Mouse (Mus musculus) liver, embryonic 11.5 days (tissue): ENCODE measurements around the gene Tet3. TPM values are rescaled to one million over a fixed set of nuclear protein-coding genes. Genes with fewer than 3 reads are reported as not detected.

Experiments used
- ATAC-seq: fragments of 200-750 bp; cut with Nextera tagmentation; replicated peaks from 2 replicates; pipeline ENCODE4 v1.8.0; 2017; ENCODE audit warnings: moderate number of reproducible peaks, mild to moderate bottlenecking, moderate TSS enrichment, moderate library complexity; ENCODE audit not compliant: low FRiP score
- DNase-seq: peaks from one replicate; pipeline ENCODE4 v3.0.0-alpha.2; 2017; ENCODE audit warnings: low spot score
- H3K27ac ChIP-seq: fragments of 300-500 bp; sonication (generic); 2 replicates; pipeline ENCODE4 v1.5.1; 2014; ENCODE audit warnings: mild to moderate bottlenecking, low read depth, low read length, control low read depth
- H3K27me3 ChIP-seq: fragments of 300-500 bp; sonication (generic); replicated peaks from 2 replicates; pipeline ENCODE4 v1.6.1; 2014; ENCODE audit warnings: low read length, mixed read lengths; ENCODE audit not compliant: control insufficient read depth, insufficient read depth
- H3K36me3 ChIP-seq: fragments of 300-500 bp; sonication (generic); 2 replicates; pipeline ENCODE4 v1.6.1; 2014; ENCODE audit warnings: mild to moderate bottlenecking, low read length, moderate library complexity, mixed read lengths; ENCODE audit not compliant: control insufficient read depth, insufficient read depth
- H3K4me1 ChIP-seq: fragments of 300-500 bp; sonication (generic); replicated peaks from 2 replicates; pipeline ENCODE4 v1.6.1; 2014; ENCODE audit warnings: low read length, mixed read lengths; ENCODE audit not compliant: control insufficient read depth, insufficient read depth
- H3K4me2 ChIP-seq: fragments of 300-500 bp; sonication (generic); 2 replicates; pipeline ENCODE4 v1.6.1; 2014; ENCODE audit warnings: mild to moderate bottlenecking, control low read depth, moderate library complexity
- H3K4me3 ChIP-seq: fragments of 300-500 bp; sonication (generic); 2 replicates; pipeline ENCODE4 v1.5.1; 2014; ENCODE audit warnings: low read depth, low read length, control low read depth
- H3K9ac ChIP-seq: fragments of 300-500 bp; sonication (generic); 2 replicates; pipeline ENCODE4 v1.6.1; 2014; ENCODE audit warnings: low read depth, low read length, control low read depth
- H3K9me3 ChIP-seq: fragments of 300-500 bp; sonication (generic); 2 replicates; pipeline ENCODE4 v1.6.1; 2016; ENCODE audit warnings: low read length, inconsistent platforms, mixed read lengths; ENCODE audit not compliant: control insufficient read depth
- WGBS: fragments of 180-500 bp; shearing (Covaris S2); extraction: QIAGEN DNeasy Blood & Tissue Kit; methylation state at CpG from one replicate; pipeline ENCODE4 v1.1.7; 2014; 5-methylcytosine and 5-hydroxymethylcytosine counted together
- polyA plus RNA-seq: library from polyadenylated mRNA; unstranded; fragments of >200 nt; fragmentation: Nextera tagmentation; extraction: Ambion mirVana; gene quantifications from 2 replicates; pipeline ENCODE4 v1.2.1, GENCODE M21; 2014

Tet3 gene
- polyA plus RNA-seq, 1 experiment from 2014 or later = 22.0 TPM

DNA sequence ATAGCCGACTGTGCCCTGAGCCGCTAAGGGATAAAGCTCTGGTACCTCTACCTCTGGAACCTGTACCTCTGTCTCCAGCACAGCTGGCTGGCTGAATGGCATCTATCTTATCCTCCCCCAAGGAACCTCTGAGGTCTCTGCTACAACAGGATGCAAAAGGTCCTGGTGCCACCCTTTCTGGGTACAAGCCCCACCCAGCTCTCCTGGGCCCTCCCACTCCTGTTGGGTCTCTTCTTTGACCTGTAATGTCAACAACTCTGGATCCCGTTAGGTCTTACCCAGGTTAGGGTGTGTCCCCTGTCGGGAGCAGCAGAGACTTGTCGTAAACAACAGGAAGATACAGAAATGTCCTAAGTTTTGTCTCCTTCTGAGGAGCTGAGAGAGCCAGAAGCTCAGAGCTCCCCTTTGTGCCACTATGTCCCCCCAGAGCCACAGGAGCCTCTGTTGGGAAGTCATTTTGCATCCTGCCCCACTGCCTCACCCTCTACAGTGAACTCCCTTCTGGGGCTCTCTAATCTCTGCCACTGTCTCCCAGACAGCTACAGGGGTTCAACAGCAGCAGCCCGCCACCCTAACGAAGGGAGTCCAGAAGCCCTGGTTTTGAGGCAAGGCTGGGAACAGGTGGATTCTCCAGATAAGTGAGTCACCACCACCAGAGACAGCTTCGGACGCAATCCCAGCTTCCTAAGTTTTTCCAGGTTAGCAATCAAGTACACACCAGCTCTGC, 47.1 kb downstream of the Tet3 start:
- Histone ChIP-seq H3K27me3 (no peaks in the 10 kb centered on the region), H3K4me2 (no peak overlapping the region), H3K27ac (no peak overlapping the region), H3K9ac (no peak overlapping the region), H3K4me1 (peaks cover 63% of the 10 kb centered on the region), H3K36me3 (no peaks in the 10 kb centered on the region; the same call in 1 of the 2 replicates), H3K4me3 (no peak overlapping the region), H3K9me3 (no peaks in the 10 kb centered on the region)
- ATAC-seq (no peak), DNase-seq (no peak)
- 69% methylated on average over 9 of the region's 9 CpGs for WGBS

GRCm38 (mm10) chr6:83410046-83410706, 48.7 kb downstream of the Tet3 start:
- 54% methylated on average over 9 of the region's 9 CpGs for WGBS
- Histone ChIP-seq H3K4me2 (no peak overlapping the region), H3K36me3 (no peaks in the 10 kb centered on the region; the same call in 1 of the 2 replicates), H3K27me3 (no peaks in the 10 kb centered on the region), H3K9me3 (no peaks in the 10 kb centered on the region), H3K4me3 (no peak overlapping the region), H3K27ac (no peak overlapping the region; the same call in 1 of the 2 replicates), H3K4me1 (peaks cover 57% of the 10 kb centered on the region), H3K9ac (no peak overlapping the region)
- no peak for ATAC-seq
- no peak for DNase-seq

DNA sequence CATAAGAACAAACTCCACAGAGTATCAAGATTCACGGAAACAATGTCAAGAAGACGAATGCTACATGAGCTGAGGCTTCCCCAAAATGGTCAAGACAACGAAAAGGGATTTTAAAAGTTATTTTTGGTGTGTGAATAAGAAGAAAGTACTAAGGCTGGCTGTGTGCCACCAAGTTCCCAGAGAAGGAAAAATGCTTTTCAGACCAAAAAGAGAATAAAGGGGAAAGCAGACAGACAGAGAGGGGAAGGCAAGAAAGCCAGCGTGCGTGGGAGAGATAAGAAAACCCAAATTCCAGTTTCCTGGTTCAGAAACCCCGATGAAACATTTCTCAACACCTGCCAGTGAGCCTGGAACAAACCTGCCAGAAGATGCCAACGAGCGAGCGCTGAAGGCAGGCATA, 50.4 kb downstream of the Tet3 start:
- Histone ChIP-seq H3K9ac (no peak overlapping the region), H3K27me3 (no peaks in the 10 kb centered on the region), H3K4me1 (peaks cover 48% of the 10 kb centered on the region), H3K4me2 (no peak overlapping the region), H3K27ac (no peak overlapping the region), H3K36me3 (peaks cover 15% of the 10 kb centered on the region), H3K9me3 (no peaks in the 10 kb centered on the region), H3K4me3 (no peak overlapping the region)
- ATAC-seq (no peak), DNase-seq (no peak)
- WGBS = 59% methylated on average over 9 of the region's 9 CpGs

GRCm38 (mm10) chr6:83405511-83406064, 53.3 kb downstream of the Tet3 start:
- no peak overlapping the region for H3K4me2 ChIP-seq
- peaks cover 34% of the 10 kb centered on the region for H3K36me3 ChIP-seq
- no peaks in the 10 kb centered on the region for H3K27me3 ChIP-seq
- H3K4me1 ChIP-seq = peaks cover 20% of the 10 kb centered on the region
- no peaks in the 10 kb centered on the region for H3K9me3 ChIP-seq
- DNase-seq (no peak), ATAC-seq (no peak)
- no peak overlapping the region for H3K4me3 ChIP-seq
- no peak overlapping the region for H3K27ac ChIP-seq
- no peak overlapping the region for H3K9ac ChIP-seq
- 90% methylated on average over 7 of the region's 7 CpGs for WGBS

DNA sequence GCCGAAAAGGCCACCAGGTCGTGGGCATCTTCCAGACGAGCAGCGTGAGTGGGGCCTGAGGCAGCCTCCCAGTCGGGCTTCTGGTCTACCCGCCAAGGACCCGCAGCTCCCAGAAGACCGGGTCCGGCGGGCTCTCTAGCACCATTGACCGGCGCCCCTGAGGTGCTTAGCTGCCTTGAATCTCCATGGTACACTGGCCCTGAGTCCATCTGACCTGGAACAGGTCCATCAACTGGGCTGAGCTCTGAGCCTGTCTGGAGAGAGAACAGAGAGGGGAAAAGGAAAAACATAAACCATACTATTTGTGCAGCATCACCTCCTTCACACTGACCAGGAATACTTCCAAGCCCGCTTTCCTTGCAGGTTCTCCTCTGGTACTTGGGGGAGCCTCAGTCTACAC, 54.3 kb downstream of the Tet3 start:
- DNase-seq (no peak), ATAC-seq (no peak)
- Histone ChIP-seq H3K27me3 (no peaks in the 10 kb centered on the region), H3K4me3 (no peak overlapping the region), H3K27ac (no peak overlapping the region), H3K4me2 (no peak overlapping the region), H3K36me3 (peaks cover 34% of the 10 kb centered on the region), H3K9me3 (no peaks in the 10 kb centered on the region), H3K4me1 (peaks cover 10% of the 10 kb centered on the region), H3K9ac (no peak overlapping the region)
- 96% methylated on average over 13 of the region's 13 CpGs for WGBS

GRCm38 (mm10) chr6:83403481-83403880, 55.4 kb downstream of the Tet3 start:
- peaks cover 2% of the 10 kb centered on the region for H3K4me1 ChIP-seq
- WGBS = 93% methylated on average over 8 of the region's 8 CpGs
- H3K27ac ChIP-seq = no peak overlapping the region
- no peak for ATAC-seq
- no peak overlapping the region for H3K4me2 ChIP-seq
- H3K36me3 ChIP-seq = peaks cover 39% of the 10 kb centered on the region
- DNase-seq = no peak
- H3K27me3 ChIP-seq = no peaks in the 10 kb centered on the region
- no peak overlapping the region for H3K4me3 ChIP-seq
- no peaks in the 10 kb centered on the region for H3K9me3 ChIP-seq
- no peak overlapping the region for H3K9ac ChIP-seq

DNA sequence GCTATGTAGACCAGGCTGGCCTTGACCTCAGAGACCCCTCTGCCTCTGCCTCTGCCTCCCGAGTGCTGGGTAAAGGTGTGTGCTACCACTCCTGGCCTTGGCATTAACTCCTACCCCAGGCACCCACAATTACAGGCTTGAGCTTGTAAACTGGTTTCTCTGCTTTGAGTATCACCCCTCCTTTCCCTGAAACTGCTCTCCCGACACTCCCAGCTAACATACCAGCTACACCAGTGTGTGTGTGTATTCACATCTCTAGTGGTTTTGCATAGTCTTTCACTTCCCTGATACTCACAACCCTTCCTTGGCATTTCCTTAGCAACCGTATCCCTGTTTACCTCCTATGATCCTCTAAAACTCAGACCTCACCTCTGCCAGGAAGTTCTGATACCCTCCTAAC, 59.1 kb downstream of the Tet3 start:
- no peaks in the 10 kb centered on the region for H3K9me3 ChIP-seq
- no peak overlapping the region for H3K27ac ChIP-seq
- DNase-seq = no peak
- peaks cover 60% of the 10 kb centered on the region for H3K36me3 ChIP-seq
- H3K4me1 ChIP-seq = no peaks in the 10 kb centered on the region; the same call in 1 of the 2 replicates
- no peak overlapping the region for H3K9ac ChIP-seq
- H3K27me3 ChIP-seq = no peaks in the 10 kb centered on the region
- H3K4me2 ChIP-seq = no peak overlapping the region
- 86% methylated on average over 3 of the region's 3 CpGs for WGBS
- no peak for ATAC-seq
- no peak overlapping the region for H3K4me3 ChIP-seq

- Histone ChIP-seq H3K9me3 (no peaks in the 10 kb centered on the region), H3K4me2 (no peak overlapping the region), H3K27me3 (no peaks in the 10 kb centered on the region), H3K4me3 (no peak overlapping the region), H3K27ac (no peak overlapping the region), H3K4me1 (no peaks in the 10 kb centered on the region; the same call in 1 of the 2 replicates), H3K36me3 (peaks cover 46% of the 10 kb centered on the region), H3K9ac (no peak overlapping the region)
- DNase-seq = no peak
- no peak for ATAC-seq
- WGBS = 85% methylated on average over 8 of the region's 8 CpGs
These were observed 61.2 kb downstream of the Tet3 start for GRCm38 (mm10) chr6:83397728-83398127.
